Mouse (Mus musculus): ENCODE measurements around the gene Gnai2. TPM values are rescaled to one million over a fixed set of nuclear protein-coding genes. Genes with fewer than 3 reads are reported as not detected.
A peak's percentile ranks its signal among the peaks of the same experiment; 100 is the strongest.
"Not testable (repeated sequence)": the region's sequence is repeated elsewhere in the genome, so short reads cannot be mapped to it uniquely, and the experiment has no call there.

Gnai2 gene
- total and polyA plus RNA-seq, 2 experiments from 2014 or later = 295 to 472 TPM

GRCm38 (mm10) chr9:107567702-107568319 lies 67.4 kb downstream of the Gnai2 start, which contains the start of gene Hyal2:
Gene Hyal2 (plus strand): TSS chr9:107567945.
- H3K4me1 ChIP-seq (ENCODE audit: control insufficient read depth, insufficient read depth) = peaks cover 29% of the 10 kb centered on the region
- TF ChIP-seq CTCF (IDR thresholded peaks at IDR 0.05; ENCODE audit: low read depth) (no peak), EP300 (IDR thresholded peaks at IDR 0.05; ENCODE audit: low read depth) (no peak)
- 21% methylated on average over 18 of the region's 18 CpGs for WGBS

GRCm38 (mm10) chr9:107566855-107567254 lies 68.3 kb downstream of the Gnai2 start:
- H3K27me3 ChIP-seq (ENCODE audit: control insufficient read depth, insufficient read depth, low read length) = no peaks in the 10 kb centered on the region
- no peak overlapping the region for H3K4me3 ChIP-seq (ENCODE audit: low read depth, low read length)
- no peak for TF ChIP-seq CTCF (IDR thresholded peaks at IDR 0.05; ENCODE audit: low read depth)
- TF ChIP-seq EP300 (IDR thresholded peaks at IDR 0.05; ENCODE audit: low read depth) = peak; percentile 90; the same call in 1 of the 2 replicates
- no peak overlapping the region for H3K9ac ChIP-seq (replicated peaks; ENCODE audit: low read depth, low read length)
- 50% methylated on average over 3 of the region's 3 CpGs for WGBS
- H3K9me3 ChIP-seq (replicated peaks; ENCODE audit: control insufficient read depth, low read length) = no peaks in the 10 kb centered on the region
- H3K27ac ChIP-seq (ENCODE audit: low read depth) = peak overlapping the region; percentile 90
- peak; percentile 42 for ATAC-seq (ENCODE audit: insufficient read depth, low read depth)
- peaks cover 29% of the 10 kb centered on the region for H3K4me1 ChIP-seq (ENCODE audit: control insufficient read depth, insufficient read depth)
- peaks cover 19% of the 10 kb centered on the region for H3K36me3 ChIP-seq (replicated peaks; ENCODE audit: control insufficient read depth, insufficient read depth, low read length)
- H3K4me2 ChIP-seq (ENCODE audit: low read depth, low read length) = peak overlapping the region; percentile 76; the same call in 1 of the 2 replicates
- DNase-seq (ENCODE audit: low spot score) = no peak

More at GRCm38 (mm10) chr9:107567702-107568319, 67.4 kb downstream of the Gnai2 start, which contains the start of gene Hyal2:
- Histone ChIP-seq H3K27me3 (ENCODE audit: control insufficient read depth, insufficient read depth, low read length) (no peaks in the 10 kb centered on the region), H3K9me3 (replicated peaks; ENCODE audit: control insufficient read depth, low read length) (no peaks in the 10 kb centered on the region), H3K4me2 (ENCODE audit: low read depth, low read length) (peak within 1 kb of the TSS; percentile 76), H3K27ac (ENCODE audit: low read depth) (peak within 1 kb of the TSS; percentile 90), H3K4me3 (ENCODE audit: low read depth, low read length) (peak within 1 kb of the TSS; percentile 76), H3K36me3 (replicated peaks; ENCODE audit: control insufficient read depth, insufficient read depth, low read length) (peaks cover 22% of the 10 kb centered on the region), H3K9ac (replicated peaks; ENCODE audit: low read depth, low read length) (peak within 1 kb of the TSS; percentile 77)
- no peak for DNase-seq (ENCODE audit: low spot score)
- no peak for ATAC-seq (ENCODE audit: insufficient read depth, low read depth)

GRCm38 (mm10) chr9:107566041-107566709 lies 69.0 kb downstream of the Gnai2 start:
- no peaks in the 10 kb centered on the region for H3K27me3 ChIP-seq (ENCODE audit: control insufficient read depth, insufficient read depth, low read length)
- no peaks in the 10 kb centered on the region for H3K9me3 ChIP-seq (replicated peaks; ENCODE audit: control insufficient read depth, low read length)
- H3K9ac ChIP-seq (replicated peaks; ENCODE audit: low read depth, low read length) = no peak overlapping the region
- H3K4me1 ChIP-seq (ENCODE audit: control insufficient read depth, insufficient read depth) = peaks cover 27% of the 10 kb centered on the region
- WGBS = 42% methylated on average over 15 of the region's 15 CpGs
- DNase-seq (ENCODE audit: low spot score) (no peak), ATAC-seq (ENCODE audit: insufficient read depth, low read depth) (no peak)
- 0 out of 2 replicates have a peak overlapping the region, but pooled peaks have one; percentile 5 for H3K4me3 ChIP-seq (ENCODE audit: low read depth, low read length)
- H3K36me3 ChIP-seq (replicated peaks; ENCODE audit: control insufficient read depth, insufficient read depth, low read length) = peaks cover 19% of the 10 kb centered on the region
- peak overlapping the region; percentile 25; the same call in 1 of the 2 replicates for H3K4me2 ChIP-seq (ENCODE audit: low read depth, low read length)
- TF ChIP-seq CTCF (IDR thresholded peaks at IDR 0.05; ENCODE audit: low read depth) = peak; percentile 74
- TF ChIP-seq EP300 (IDR thresholded peaks at IDR 0.05; ENCODE audit: low read depth) = no peak
- peak overlapping the region; percentile 90 for H3K27ac ChIP-seq (ENCODE audit: low read depth)

GRCm38 (mm10) chr9:107565556-107565955 lies 69.6 kb downstream of the Gnai2 start:
- Histone ChIP-seq H3K27ac (ENCODE audit: low read depth) (peak overlapping the region; percentile 90), H3K4me2 (ENCODE audit: low read depth, low read length) (peak overlapping the region; percentile 26), H3K4me3 (ENCODE audit: low read depth, low read length) (0 out of 2 replicates have a peak overlapping the region, but pooled peaks have one; percentile 5), H3K36me3 (replicated peaks; ENCODE audit: control insufficient read depth, insufficient read depth, low read length) (peaks cover 25% of the 10 kb centered on the region), H3K4me1 (ENCODE audit: control insufficient read depth, insufficient read depth) (peaks cover 21% of the 10 kb centered on the region)
- ATAC-seq (ENCODE audit: insufficient read depth, low read depth); H3K9ac ChIP-seq (replicated peaks; ENCODE audit: low read depth, low read length); H3K27me3 ChIP-seq (ENCODE audit: control insufficient read depth, insufficient read depth, low read length); H3K9me3 ChIP-seq (replicated peaks; ENCODE audit: control insufficient read depth, low read length); DNase-seq (ENCODE audit: low spot score): not testable (repeated sequence)
- WGBS = 52% methylated on average over 5 of the region's 5 CpGs
- TF ChIP-seq CTCF (IDR thresholded peaks at IDR 0.05; ENCODE audit: low read depth) = peak; percentile 34

Other genes starting within 250 kb of the Gnai2 start
- gene Cacna2d2, start 235.8 kb downstream of the Gnai2 start, total RNA-seq (2014; rRNA removed; ENCODE audit: low replicate concordance) = 30.6 and 34.8 TPM in 2 replicates
- gene Cacna2d2, start 235.8 kb downstream of the Gnai2 start, polyA plus RNA-seq (2015; fragmentation: Nextera tagmentation; extraction: Ambion mirVana) = 1.1 and 1.3 TPM in 2 replicates
- gene Tmem115, start 101.4 kb downstream of the Gnai2 start, total RNA-seq (2014; rRNA removed; ENCODE audit: low replicate concordance) = 33.4 and 37.3 TPM in 2 replicates
- gene Tmem115, start 101.4 kb downstream of the Gnai2 start, polyA plus RNA-seq (2015; fragmentation: Nextera tagmentation; extraction: Ambion mirVana) = 26.7 and 28.5 TPM in 2 replicates
- 13.4 and 22.1 TPM in 2 replicates for gene Cyb561d2, start 93.2 kb downstream of the Gnai2 start, total RNA-seq (2014; rRNA removed; ENCODE audit: low replicate concordance)
- 14.3 and 16.9 TPM in 2 replicates for gene Cyb561d2, start 93.2 kb downstream of the Gnai2 start, polyA plus RNA-seq (2015; fragmentation: Nextera tagmentation; extraction: Ambion mirVana)
- 42.3 and 56.4 TPM in 2 replicates for gene Nprl2, start 93.1 kb downstream of the Gnai2 start, total RNA-seq (2014; rRNA removed; ENCODE audit: low replicate concordance)
- 22.5 and 23.2 TPM in 2 replicates for gene Nprl2, start 93.1 kb downstream of the Gnai2 start, polyA plus RNA-seq (2015; fragmentation: Nextera tagmentation; extraction: Ambion mirVana)
- not detected in 2 replicates for gene Zmynd10, start 88.1 kb downstream of the Gnai2 start, total RNA-seq (2014; rRNA removed; ENCODE audit: low replicate concordance)
- gene Zmynd10, start 88.1 kb downstream of the Gnai2 start, polyA plus RNA-seq (2015; fragmentation: Nextera tagmentation; extraction: Ambion mirVana) = 0.25 and 0.49 TPM in 2 replicates
- gene Rassf1, start 83.8 kb downstream of the Gnai2 start, total RNA-seq (2014; rRNA removed; ENCODE audit: low replicate concordance) = 28.7 and 39.0 TPM in 2 replicates
- 34.4 and 35.1 TPM in 2 replicates for gene Rassf1, start 83.8 kb downstream of the Gnai2 start, polyA plus RNA-seq (2015; fragmentation: Nextera tagmentation; extraction: Ambion mirVana)
- gene Tusc2, start 72.1 kb downstream of the Gnai2 start, total RNA-seq (2014; rRNA removed; ENCODE audit: low replicate concordance) = 38.6 and 51.2 TPM in 2 replicates
- 37.0 and 38.8 TPM in 2 replicates for gene Tusc2, start 72.1 kb downstream of the Gnai2 start, polyA plus RNA-seq (2015; fragmentation: Nextera tagmentation; extraction: Ambion mirVana)
- 67.8 and 97.3 TPM in 2 replicates for gene Hyal2, start 67.4 kb downstream of the Gnai2 start, total RNA-seq (2014; rRNA removed; ENCODE audit: low replicate concordance)
- gene Hyal2, start 67.4 kb downstream of the Gnai2 start, polyA plus RNA-seq (2015; fragmentation: Nextera tagmentation; extraction: Ambion mirVana) = 58.6 and 60.5 TPM in 2 replicates
- gene Hyal1, start 58.4 kb downstream of the Gnai2 start, total RNA-seq (2014; rRNA removed; ENCODE audit: low replicate concordance) = 14.0 and 21.3 TPM in 2 replicates
- 5.7 and 6.0 TPM in 2 replicates for gene Hyal1, start 58.4 kb downstream of the Gnai2 start, polyA plus RNA-seq (2015; fragmentation: Nextera tagmentation; extraction: Ambion mirVana)
- gene Naa80, start 56.5 kb downstream of the Gnai2 start, total RNA-seq (2014; rRNA removed; ENCODE audit: low replicate concordance) = 28.4 and 58.8 TPM in 2 replicates
- gene Naa80, start 56.5 kb downstream of the Gnai2 start, polyA plus RNA-seq (2015; fragmentation: Nextera tagmentation; extraction: Ambion mirVana) = 14.5 and 17.5 TPM in 2 replicates
- 0.65 and 0.66 TPM in 2 replicates for gene Hyal3, start 54.5 kb downstream of the Gnai2 start, total RNA-seq (2014; rRNA removed; ENCODE audit: low replicate concordance)
- gene Hyal3, start 54.5 kb downstream of the Gnai2 start, polyA plus RNA-seq (2015; fragmentation: Nextera tagmentation; extraction: Ambion mirVana) = 0.29 and 0.44 TPM in 2 replicates
- gene Ifrd2, start 47.7 kb downstream of the Gnai2 start, total RNA-seq (2014; rRNA removed; ENCODE audit: low replicate concordance) = 22.3 and 31.2 TPM in 2 replicates
- gene Ifrd2, start 47.7 kb downstream of the Gnai2 start, polyA plus RNA-seq (2015; fragmentation: Nextera tagmentation; extraction: Ambion mirVana) = 28.6 and 33.6 TPM in 2 replicates
- 21.0 and 34.9 TPM in 2 replicates for gene Sema3b, start 26.1 kb downstream of the Gnai2 start, total RNA-seq (2014; rRNA removed; ENCODE audit: low replicate concordance)
- 8.9 and 9.1 TPM in 2 replicates for gene Sema3b, start 26.1 kb downstream of the Gnai2 start, polyA plus RNA-seq (2015; fragmentation: Nextera tagmentation; extraction: Ambion mirVana)
- gene Slc38a3, start 34.2 kb upstream of the Gnai2 start, total RNA-seq (2014; rRNA removed; ENCODE audit: low replicate concordance) = 8.9 and 16.9 TPM in 2 replicates
- 2.7 and 4.0 TPM in 2 replicates for gene Slc38a3, start 34.2 kb upstream of the Gnai2 start, polyA plus RNA-seq (2015; fragmentation: Nextera tagmentation; extraction: Ambion mirVana)
- not detected in 2 replicates for gene Gnat1, start 44.3 kb upstream of the Gnai2 start, total RNA-seq (2014; rRNA removed; ENCODE audit: low replicate concordance)
- 0.25 and 0.33 TPM in 2 replicates for gene Gnat1, start 44.3 kb upstream of the Gnai2 start, polyA plus RNA-seq (2015; fragmentation: Nextera tagmentation; extraction: Ambion mirVana)
- 38.4 and 59.5 TPM in 2 replicates for gene Sema3f, start 75.1 kb upstream of the Gnai2 start, total RNA-seq (2014; rRNA removed; ENCODE audit: low replicate concordance)
- gene Sema3f, start 75.1 kb upstream of the Gnai2 start, polyA plus RNA-seq (2015; fragmentation: Nextera tagmentation; extraction: Ambion mirVana) = 2.6 and 2.7 TPM in 2 replicates
- gene Rbm5, start 135.6 kb upstream of the Gnai2 start, total RNA-seq (2014; rRNA removed; ENCODE audit: low replicate concordance) = 53.5 and 90.6 TPM in 2 replicates
- gene Rbm5, start 135.6 kb upstream of the Gnai2 start, polyA plus RNA-seq (2015; fragmentation: Nextera tagmentation; extraction: Ambion mirVana) = 81.7 and 88.9 TPM in 2 replicates
- gene Rbm6, start 237.9 kb upstream of the Gnai2 start, total RNA-seq (2014; rRNA removed; ENCODE audit: low replicate concordance) = 20.3 and 35.1 TPM in 2 replicates
- 27.1 and 28.3 TPM in 2 replicates for gene Rbm6, start 237.9 kb upstream of the Gnai2 start, polyA plus RNA-seq (2015; fragmentation: Nextera tagmentation; extraction: Ambion mirVana)